ENCODE assay signal across 15 mouse cellular contexts in genomic region chr4:95860601-95861000, GRCm38 (mm10).
"Had no signal": no experiment of that assay in that cellular context is flagged by ENCODE, and none has a peak within 500 bp of the region (broad histone marks: within the 10 kb centered on the region; RNA-seq: fewer than 3 reads in every experiment).

No protein-coding gene starts in this region.

- H3K36me3 ChIP-seq: limb, embryonic 13.5 days; liver, embryonic 13.5 days; midbrain, embryonic 12.5 days; midbrain, embryonic 15.5 days; neural tube, embryonic 12.5 days; neural tube, embryonic 15.5 days; stomach, embryonic 15.5 days had no signal

- H3K9me3 ChIP-seq: limb, embryonic 13.5 days; liver, embryonic 13.5 days; midbrain, embryonic 12.5 days; midbrain, embryonic 15.5 days; neural tube, embryonic 12.5 days; neural tube, embryonic 15.5 days; stomach, embryonic 15.5 days had no signal

- DNase-seq: kidney, adult 9 months; kidney, postnatal 14 days; kidney, postnatal 4 days; left cerebral cortex, postnatal 4 days; liver, embryonic 13.5 days; lung, adult 2 months; lung, postnatal 14 days; lung, postnatal 4 days; thymus, postnatal 25 days had no signal

- H3K27me3 ChIP-seq: limb, embryonic 13.5 days; liver, embryonic 13.5 days; midbrain, embryonic 12.5 days; midbrain, embryonic 15.5 days; neural tube, embryonic 12.5 days; neural tube, embryonic 15.5 days; stomach, embryonic 15.5 days had no signal

- H3K4me1 ChIP-seq: midbrain, embryonic 12.5 days; midbrain, embryonic 15.5 days; neural tube, embryonic 12.5 days; stomach, embryonic 15.5 days had no signal

- H3K4me3 ChIP-seq: limb, embryonic 13.5 days; liver, embryonic 13.5 days; midbrain, embryonic 12.5 days; midbrain, embryonic 15.5 days; neural tube, embryonic 12.5 days; neural tube, embryonic 15.5 days; stomach, embryonic 15.5 days had no signal

- H3K27ac ChIP-seq: limb, embryonic 13.5 days; liver, embryonic 13.5 days; midbrain, embryonic 12.5 days; midbrain, embryonic 15.5 days; neural tube, embryonic 12.5 days; neural tube, embryonic 15.5 days; stomach, embryonic 15.5 days had no signal
